Mouse (Mus musculus) ES-E14 (cell line): Measurements from ENCODE around the gene Slc38a7. TPM values are rescaled to one million over a fixed set of nuclear protein-coding genes. Genes with fewer than 3 reads are reported as not detected.

Source experiments
- DNase-seq: peaks from one replicate; pipeline ENCODE4 v3.0.0-alpha.2; 2013; ENCODE audit warnings: low read depth, low spot score
- H3K27ac ChIP-seq: 2 replicates; pipeline ENCODE4 v1.5.1; 2012; ENCODE audit warnings: low read depth, mild to moderate bottlenecking, low read length, moderate library complexity, mixed read lengths; ENCODE audit not compliant: poor library complexity, insufficient read depth, severe bottlenecking
- H3K36me3 ChIP-seq: 2 replicates; pipeline ENCODE4 v1.6.1; 2012; ENCODE audit warnings: mild to moderate bottlenecking, low read length, moderate library complexity, mixed read lengths; ENCODE audit not compliant: control insufficient read depth, poor library complexity, insufficient read depth, severe bottlenecking
- H3K4me1 ChIP-seq, 2 experiments: fragments of 150-350 bp in 1 of 2; sonication (generic) in 1 of 2; 2 replicates each; pipeline ENCODE4 v1.6.1; 2012; ENCODE audit warnings: low read length in 2 of 2, mild to moderate bottlenecking in 1 of 2, mixed read lengths in 1 of 2; ENCODE audit not compliant: control insufficient read depth in 2 of 2, insufficient read depth in 2 of 2, poor library complexity in 1 of 2
- H3K4me3 ChIP-seq, 2 experiments: fragments of 150-350 bp in 1 of 2; sonication (generic) in 1 of 2; 2 replicates each; pipeline ENCODE4 v1.5.1; 2012; ENCODE audit warnings: low read length in 2 of 2, low read depth in 1 of 2, mild to moderate bottlenecking in 1 of 2, mixed read lengths in 1 of 2; ENCODE audit not compliant: insufficient read depth in 1 of 2, poor library complexity in 1 of 2, severe bottlenecking in 1 of 2
- H3K9ac ChIP-seq: 2 replicates; pipeline ENCODE4 v1.6.1; 2012; ENCODE audit warnings: low read depth, mild to moderate bottlenecking, low read length, mixed read lengths; ENCODE audit not compliant: poor library complexity, insufficient read depth, severe bottlenecking
- H3K9me3 ChIP-seq: fragments of 150-350 bp; sonication (generic); 2 replicates; pipeline ENCODE4 v1.6.1; 2012; ENCODE audit warnings: low read depth, mild to moderate bottlenecking, low read length; ENCODE audit not compliant: control insufficient read depth, insufficient read depth
- CHD2 ChIP-seq: IDR thresholded peaks from 2 replicates; pipeline ENCODE4 v1.6.1; 2014; ENCODE audit warnings: mild to moderate bottlenecking, low read depth, low read length, inconsistent platforms
- HCFC1 ChIP-seq: IDR thresholded peaks from 2 replicates; pipeline ENCODE4 v1.6.1; 2012; ENCODE audit warnings: low read length, inconsistent platforms, borderline replicate concordance; ENCODE audit not compliant: insufficient read depth
- MAFK ChIP-seq: IDR thresholded peaks from 2 replicates; pipeline ENCODE4 v1.6.1; 2014; ENCODE audit warnings: mild to moderate bottlenecking, low read depth, low read length, inconsistent platforms; ENCODE audit not compliant: insufficient read depth
- ZC3H11A ChIP-seq: IDR thresholded peaks from 2 replicates; pipeline ENCODE4 v1.6.1; 2012; ENCODE audit warnings: low read depth, mild to moderate bottlenecking, inconsistent platforms, low read length, borderline replicate concordance
- ZNF384 ChIP-seq: IDR thresholded peaks from 2 replicates; pipeline ENCODE4 v1.6.1; 2012; ENCODE audit warnings: low read depth, low read length, inconsistent platforms
- in situ Hi-C, 2 experiments: fragments of 600-800 bp; cut with MboI; formaldehyde crosslinking; loops; one replicate each; pipeline ENCODE4 v1.15.1; 2025; ENCODE audit warnings: low sequenced_read_pairs in 2 of 2, inconsistent platforms in 1 of 2; ENCODE audit not compliant: unreplicated experiment in 2 of 2
- total RNA-seq: library from RNA; depleted of rRNA; stranded (reverse); fragments of 300-350 nt; gene quantifications from 2 replicates; pipeline ENCODE4 v1.2.3, GENCODE M21; 2012; rRNA removed

Slc38a7 gene
- 47.9 and 79.9 TPM in 2 replicates for total RNA-seq

- DNase-seq: peak; percentile 87
- Histone ChIP-seq H3K4me3 (peak within 1 kb of the TSS; percentile 72 to 74), H3K9ac (peak within 1 kb of the TSS; percentile 82), H3K4me1 (peaks cover 2 to 7% of the 10 kb centered on the region in 2 experiments; a peak in 2 of 4 replicates), H3K9me3 (no peaks in the 10 kb centered on the region), H3K27ac (peak within 1 kb of the TSS; percentile 72), H3K36me3 (peaks cover 2% of the 10 kb centered on the region; the same call in 1 of the 2 replicates)
- TF ChIP-seq HCFC1 (peak; percentile 99), ZC3H11A (no peak)
- in situ Hi-C loops: no loop called here
Observed at GRCm38 (mm10) chr8:95853102-95853843, at the start of gene Slc38a7. TSS of gene Slc38a7 (minus strand) at chr8:95853539.

GRCm38 (mm10) chr8:95901864-95902263, 48.5 kb upstream of the Slc38a7 start:
- Histone ChIP-seq H3K27ac (no peak overlapping the region), H3K36me3 (no peaks in the 10 kb centered on the region), H3K4me3 (no peak overlapping the region), H3K9ac (no peak overlapping the region), H3K4me1 (no peaks in the 10 kb centered on the region), H3K9me3 (no peaks in the 10 kb centered on the region)
- DNase-seq: no peak
- in situ Hi-C loops: loop anchor here in 1 of 2 experiments (10.0 kb wide), 1 partner anchor 297 kb away; no protein-coding TSS in a partner anchor
- TF ChIP-seq MAFK (no peak), CHD2 (no peak), ZNF384 (no peak), HCFC1 (no peak), ZC3H11A (no peak)

GRCm38 (mm10) chr8:95893701-95894100, 40.4 kb upstream of the Slc38a7 start:
- no peaks in the 10 kb centered on the region for H3K9me3 ChIP-seq
- in situ Hi-C loops: no loop called here
- TF ChIP-seq ZNF384 (no peak), MAFK (no peak), HCFC1 (no peak), ZC3H11A (no peak), CHD2 (no peak)

GRCm38 (mm10) chr8:95888285-95889136, 35.2 kb upstream of the Slc38a7 start, which contains the start of gene Got2:
TSS of gene Got2 (minus strand) at chr8:95888547.
- Histone ChIP-seq H3K4me3 (peak within 1 kb of the TSS; percentile 82 to 95), H3K9me3 (no peaks in the 10 kb centered on the region), H3K4me1 (0 out of 4 replicates have a peak, but pooled peaks cover 0 to 4% of the 10 kb centered on the region in 2 experiments), H3K27ac (peak within 1 kb of the TSS; percentile 36; the same call in 1 of the 2 replicates), H3K9ac (peak within 1 kb of the TSS; percentile 85), H3K36me3 (0 out of 2 replicates have a peak, but pooled peaks cover under 1% of the 10 kb centered on the region)
- peak; percentile 89 for DNase-seq
- in situ Hi-C loops: no loop called here
- TF ChIP-seq CHD2 (no peak), ZC3H11A (no peak), HCFC1 (peak; percentile 63; the same call in 1 of the 2 replicates), ZNF384 (peak; percentile 92)

More at GRCm38 (mm10) chr8:95893701-95894100, 40.4 kb upstream of the Slc38a7 start:
- Histone ChIP-seq H3K27ac (no peak overlapping the region), H3K4me3 (no peak overlapping the region), H3K9ac (no peak overlapping the region), H3K36me3 (no peaks in the 10 kb centered on the region), H3K4me1 (no peaks in the 10 kb centered on the region)
- no peak for DNase-seq
